Mouse (Mus musculus): ENCODE data around the gene Mog.
"Not testable (repeated sequence)": the region's sequence is repeated elsewhere in the genome, so short reads cannot be mapped to it uniquely, and the experiment has no call there.

Gene Mog

GRCm38 (mm10) chr17:37045611-37046311 is 22.6 kb upstream of the Mog start, which contains the start of gene Gabbr1:
Gene Gabbr1 (plus strand): TSS chr17:37045966.
- DNase-seq (ENCODE audit: low spot score), result peak; percentile 83

GRCm38 (mm10) chr17:37044651-37045244 is 21.6 kb upstream of the Mog start:
- no peak for DNase-seq (ENCODE audit: low spot score)

- DNase-seq (ENCODE audit: low spot score), result no peak
Observed at GRCm38 (mm10) chr17:37039127-37039894, 16.1 kb upstream of the Mog start.

GRCm38 (mm10) chr17:37029162-37029561 is 6.0 kb upstream of the Mog start:
- no peak for DNase-seq (ENCODE audit: low spot score)

GRCm38 (mm10) chr17:37028683-37029120 is 5.5 kb upstream of the Mog start:
- DNase-seq (ENCODE audit: low spot score), result peak; percentile 99

- no peak for DNase-seq (ENCODE audit: low spot score)
Observed at GRCm38 (mm10) chr17:37028212-37028611, 5.0 kb upstream of the Mog start.

- no peak for DNase-seq (ENCODE audit: low spot score)
Observed at GRCm38 (mm10) chr17:37027486-37027885, 4.3 kb upstream of the Mog start.

- no peak for DNase-seq (ENCODE audit: low spot score)
Observed at GRCm38 (mm10) chr17:37026425-37026824, 3.2 kb upstream of the Mog start.

GRCm38 (mm10) chr17:37019242-37019641 is 4.0 kb downstream of the Mog start:
- not testable (repeated sequence) for DNase-seq (ENCODE audit: low spot score)

GRCm38 (mm10) chr17:37018328-37018727 is 4.9 kb downstream of the Mog start:
- DNase-seq (ENCODE audit: low spot score), result no peak

GRCm38 (mm10) chr17:37016333-37016732 is 6.9 kb downstream of the Mog start:
- DNase-seq (ENCODE audit: low spot score), result no peak

GRCm38 (mm10) chr17:37012141-37012540 is 11.1 kb downstream of the Mog start:
- DNase-seq (ENCODE audit: low spot score), result no peak

- no peak for DNase-seq (ENCODE audit: low spot score)
Observed at GRCm38 (mm10) chr17:37011719-37012118, 11.5 kb downstream of the Mog start.

GRCm38 (mm10) chr17:37009460-37010042 is 13.6 kb downstream of the Mog start:
- DNase-seq (ENCODE audit: low spot score), result no peak

- no peak for DNase-seq (ENCODE audit: low spot score)
Observed at GRCm38 (mm10) chr17:37008161-37008560, 15.0 kb downstream of the Mog start.

GRCm38 (mm10) chr17:37003366-37003765 is 19.8 kb downstream of the Mog start:
- DNase-seq (ENCODE audit: low spot score), result no peak

GRCm38 (mm10) chr17:37002364-37003330 is 20.6 kb downstream of the Mog start:
- peak; percentile 71 for DNase-seq (ENCODE audit: low spot score)

- DNase-seq (ENCODE audit: low spot score), result no peak
Observed at GRCm38 (mm10) chr17:37000863-37001262, 22.3 kb downstream of the Mog start, which contains the start of gene Zfp57. Gene Zfp57 (plus strand): TSS chr17:37001163.

GRCm38 (mm10) chr17:36998477-36998876 is 24.7 kb downstream of the Mog start:
- no peak for DNase-seq (ENCODE audit: low spot score)

- peak; percentile 95 for DNase-seq (ENCODE audit: low spot score)
Observed at GRCm38 (mm10) chr17:36997033-36997735, 26.0 kb downstream of the Mog start.

- no peak for DNase-seq (ENCODE audit: low spot score)
Observed at GRCm38 (mm10) chr17:36995448-36995847, 27.8 kb downstream of the Mog start.
